Mouse (Mus musculus): ENCODE measurements around the gene Mpnd.
A peak's percentile ranks its signal among the peaks of the same experiment; 100 is the strongest.

The Mpnd gene

GRCm38 (mm10) chr17:55986030-55986961, 19.2 kb upstream of the Mpnd start, which contains the start of gene Fsd1:
Fsd1 (plus strand) TSS chr17:55986509.
- DNase-seq (ENCODE audit: low spot score), result peak; percentile 84

GRCm38 (mm10) chr17:55990278-55990898, 15.1 kb upstream of the Mpnd start:
- DNase-seq (ENCODE audit: low spot score), result no peak

GRCm38 (mm10) chr17:55996007-55996406, 9.5 kb upstream of the Mpnd start:
- peak; percentile 57 for DNase-seq (ENCODE audit: low spot score)

- DNase-seq (ENCODE audit: low spot score), result no peak
These were observed 5.6 kb upstream of the Mpnd start for GRCm38 (mm10) chr17:55999794-56000499.

GRCm38 (mm10) chr17:56003000-56003399, 2.5 kb upstream of the Mpnd start:
- DNase-seq (ENCODE audit: low spot score), result no peak

GRCm38 (mm10) chr17:56006956-56007355, 1.4 kb downstream of the Mpnd start:
- DNase-seq (ENCODE audit: low spot score), result no peak

GRCm38 (mm10) chr17:56007444-56008355, 2.2 kb downstream of the Mpnd start:
- no peak for DNase-seq (ENCODE audit: low spot score)

- peak; percentile 99 for DNase-seq (ENCODE audit: low spot score)
These were observed 3.0 kb downstream of the Mpnd start for GRCm38 (mm10) chr17:56008356-56009087.

- DNase-seq (ENCODE audit: low spot score), result peak; percentile 94
These were observed 3.8 kb downstream of the Mpnd start for GRCm38 (mm10) chr17:56009088-56009961.

- DNase-seq (ENCODE audit: low spot score), result no peak
These were observed 4.4 kb downstream of the Mpnd start for GRCm38 (mm10) chr17:56009962-56010240.

GRCm38 (mm10) chr17:56010255-56010654, 4.7 kb downstream of the Mpnd start:
- no peak for DNase-seq (ENCODE audit: low spot score)

- DNase-seq (ENCODE audit: low spot score), result peak; percentile 86
These were observed 5.2 kb downstream of the Mpnd start for GRCm38 (mm10) chr17:56010681-56011080.

GRCm38 (mm10) chr17:56011441-56011840, 5.9 kb downstream of the Mpnd start:
- no peak for DNase-seq (ENCODE audit: low spot score)

- DNase-seq (ENCODE audit: low spot score), result no peak
These were observed 9.8 kb downstream of the Mpnd start for GRCm38 (mm10) chr17:56015293-56015692.

GRCm38 (mm10) chr17:56016382-56016781, 10.9 kb downstream of the Mpnd start:
- DNase-seq (ENCODE audit: low spot score), result no peak

- no peak for DNase-seq (ENCODE audit: low spot score)
These were observed 11.6 kb downstream of the Mpnd start for GRCm38 (mm10) chr17:56016793-56017785.

- no peak for DNase-seq (ENCODE audit: low spot score)
These were observed 12.3 kb downstream of the Mpnd start for GRCm38 (mm10) chr17:56017848-56018247.

- peak; percentile 59 for DNase-seq (ENCODE audit: low spot score)
These were observed 13.0 kb downstream of the Mpnd start for GRCm38 (mm10) chr17:56018347-56019131.

Measured in MN1 (cell line).